Mouse (Mus musculus): Measurements from ENCODE around the gene Gm10401. TPM values are rescaled to one million over a fixed set of nuclear protein-coding genes. Genes with fewer than 3 reads are reported as not detected.

Gene Gm10401
- total RNA-seq, 1 experiment = 5.8 TPM

- peaks cover 18% of the 10 kb centered on the region; the same call in 1 of the 2 replicates for H3K36me3 ChIP-seq (ENCODE audit: control insufficient read depth, insufficient read depth, low read length, poor library complexity, severe bottlenecking)
- TF ChIP-seq MAFK (IDR thresholded peaks at IDR 0.05; ENCODE audit: insufficient read depth, low read depth, low read length) (no peak), ZNF384 (IDR thresholded peaks at IDR 0.05; ENCODE audit: low read depth, low read length) (no peak), ZC3H11A (IDR thresholded peaks at IDR 0.05; ENCODE audit: borderline replicate concordance, low read depth, low read length) (no peak), HCFC1 (IDR thresholded peaks at IDR 0.05; ENCODE audit: borderline replicate concordance, insufficient read depth, low read length) (no peak), CHD2 (IDR thresholded peaks at IDR 0.05; ENCODE audit: low read depth, low read length) (no peak)
- no peaks in the 10 kb centered on the region for H3K9me3 ChIP-seq (ENCODE audit: control insufficient read depth, insufficient read depth, low read depth, low read length)
- no peak overlapping the region for H3K27ac ChIP-seq (ENCODE audit: insufficient read depth, low read depth, low read length, poor library complexity, severe bottlenecking)
- H3K4me3 ChIP-seq (ENCODE audit: insufficient read depth in 1 of 2, low read depth in 1 of 2, low read length in 2 of 2, poor library complexity in 1 of 2, severe bottlenecking in 1 of 2) = no peak overlapping the region
- in situ Hi-C loops (cut with MboI; ENCODE audit: low sequenced_read_pairs in 2 of 2, unreplicated experiment in 2 of 2) = no loop called here
- H3K4me1 ChIP-seq (ENCODE audit: control insufficient read depth in 2 of 2, insufficient read depth in 2 of 2, low read length in 2 of 2, poor library complexity in 1 of 2) = peaks cover under 1 to 4% of the 10 kb centered on the region in 2 experiments; a peak in 2 of 4 replicates
- no peak overlapping the region for H3K9ac ChIP-seq (ENCODE audit: insufficient read depth, low read depth, low read length, poor library complexity, severe bottlenecking)
- no peak for DNase-seq (ENCODE audit: low read depth, low spot score)
Measured at GRCm38 (mm10) chr5:115132465-115132864, 34.4 kb upstream of the Gm10401 start.

GRCm38 (mm10) chr5:115129328-115129727 lies 31.2 kb upstream of the Gm10401 start:
- in situ Hi-C loops (cut with MboI; ENCODE audit: low sequenced_read_pairs in 2 of 2, unreplicated experiment in 2 of 2) = no loop called here
- peaks cover 41% of the 10 kb centered on the region; the same call in 1 of the 2 replicates for H3K36me3 ChIP-seq (ENCODE audit: control insufficient read depth, insufficient read depth, low read length, poor library complexity, severe bottlenecking)

GRCm38 (mm10) chr5:115127421-115128179 lies 29.5 kb upstream of the Gm10401 start:
- Histone ChIP-seq H3K27ac (ENCODE audit: insufficient read depth, low read depth, low read length, poor library complexity, severe bottlenecking) (no peak overlapping the region), H3K9me3 (ENCODE audit: control insufficient read depth, insufficient read depth, low read depth, low read length) (no peaks in the 10 kb centered on the region), H3K36me3 (ENCODE audit: control insufficient read depth, insufficient read depth, low read length, poor library complexity, severe bottlenecking) (peaks cover 47% of the 10 kb centered on the region), H3K4me3 (ENCODE audit: insufficient read depth in 1 of 2, low read depth in 1 of 2, low read length in 2 of 2, poor library complexity in 1 of 2, severe bottlenecking in 1 of 2) (no peak overlapping the region), H3K4me1 (ENCODE audit: control insufficient read depth in 2 of 2, insufficient read depth in 2 of 2, low read length in 2 of 2, poor library complexity in 1 of 2) (peaks cover 1 to 3% of the 10 kb centered on the region in 2 experiments; a peak in 1 of 4 replicates), H3K9ac (ENCODE audit: insufficient read depth, low read depth, low read length, poor library complexity, severe bottlenecking) (no peak overlapping the region; the same call in 1 of the 2 replicates)
- DNase-seq (ENCODE audit: low read depth, low spot score) = no peak
- in situ Hi-C loops (cut with MboI; ENCODE audit: low sequenced_read_pairs in 2 of 2, unreplicated experiment in 2 of 2) = no loop called here
- TF ChIP-seq MAFK (IDR thresholded peaks at IDR 0.05; ENCODE audit: insufficient read depth, low read depth, low read length) (no peak), CHD2 (IDR thresholded peaks at IDR 0.05; ENCODE audit: low read depth, low read length) (no peak), ZC3H11A (IDR thresholded peaks at IDR 0.05; ENCODE audit: borderline replicate concordance, low read depth, low read length) (no peak), ZNF384 (IDR thresholded peaks at IDR 0.05; ENCODE audit: low read depth, low read length) (no peak), HCFC1 (IDR thresholded peaks at IDR 0.05; ENCODE audit: borderline replicate concordance, insufficient read depth, low read length) (no peak)

More at GRCm38 (mm10) chr5:115129328-115129727, 31.2 kb upstream of the Gm10401 start:
- H3K27ac ChIP-seq (ENCODE audit: insufficient read depth, low read depth, low read length, poor library complexity, severe bottlenecking) = no peak overlapping the region
- H3K4me3 ChIP-seq (ENCODE audit: insufficient read depth in 1 of 2, low read depth in 1 of 2, low read length in 2 of 2, poor library complexity in 1 of 2, severe bottlenecking in 1 of 2) = no peak overlapping the region
- H3K4me1 ChIP-seq (ENCODE audit: control insufficient read depth in 2 of 2, insufficient read depth in 2 of 2, low read length in 2 of 2, poor library complexity in 1 of 2) = peaks cover 1 to 6% of the 10 kb centered on the region in 2 experiments; a peak in 2 of 4 replicates
- H3K9ac ChIP-seq (ENCODE audit: insufficient read depth, low read depth, low read length, poor library complexity, severe bottlenecking) = no peak overlapping the region
- no peak for DNase-seq (ENCODE audit: low read depth, low spot score)
- H3K9me3 ChIP-seq (ENCODE audit: control insufficient read depth, insufficient read depth, low read depth, low read length) = no peaks in the 10 kb centered on the region
- TF ChIP-seq CHD2 (IDR thresholded peaks at IDR 0.05; ENCODE audit: low read depth, low read length) = no peak
- TF ChIP-seq ZNF384 (IDR thresholded peaks at IDR 0.05; ENCODE audit: low read depth, low read length) = no peak
- no peak for TF ChIP-seq ZC3H11A (IDR thresholded peaks at IDR 0.05; ENCODE audit: borderline replicate concordance, low read depth, low read length)
- no peak for TF ChIP-seq HCFC1 (IDR thresholded peaks at IDR 0.05; ENCODE audit: borderline replicate concordance, insufficient read depth, low read length)
- no peak for TF ChIP-seq MAFK (IDR thresholded peaks at IDR 0.05; ENCODE audit: insufficient read depth, low read depth, low read length)

GRCm38 (mm10) chr5:115126578-115127312 lies 28.6 kb upstream of the Gm10401 start:
- no peak for DNase-seq (ENCODE audit: low read depth, low spot score)
- H3K36me3 ChIP-seq (ENCODE audit: control insufficient read depth, insufficient read depth, low read length, poor library complexity, severe bottlenecking) = peaks cover 47% of the 10 kb centered on the region
- no peak overlapping the region; the same call in 1 of the 2 replicates for H3K9ac ChIP-seq (ENCODE audit: insufficient read depth, low read depth, low read length, poor library complexity, severe bottlenecking)
- H3K4me3 ChIP-seq (ENCODE audit: insufficient read depth in 1 of 2, low read depth in 1 of 2, low read length in 2 of 2, poor library complexity in 1 of 2, severe bottlenecking in 1 of 2) = no peak overlapping the region
- TF ChIP-seq CHD2 (IDR thresholded peaks at IDR 0.05; ENCODE audit: low read depth, low read length) = no peak
- no peak for TF ChIP-seq HCFC1 (IDR thresholded peaks at IDR 0.05; ENCODE audit: borderline replicate concordance, insufficient read depth, low read length)
- no peak for TF ChIP-seq MAFK (IDR thresholded peaks at IDR 0.05; ENCODE audit: insufficient read depth, low read depth, low read length)
- no peak for TF ChIP-seq ZC3H11A (IDR thresholded peaks at IDR 0.05; ENCODE audit: borderline replicate concordance, low read depth, low read length)
- TF ChIP-seq ZNF384 (IDR thresholded peaks at IDR 0.05; ENCODE audit: low read depth, low read length) = no peak
- H3K27ac ChIP-seq (ENCODE audit: insufficient read depth, low read depth, low read length, poor library complexity, severe bottlenecking) = no peak overlapping the region
- H3K4me1 ChIP-seq (ENCODE audit: control insufficient read depth in 2 of 2, insufficient read depth in 2 of 2, low read length in 2 of 2, poor library complexity in 1 of 2) = peaks cover 1 to 3% of the 10 kb centered on the region in 2 experiments; a peak in 1 of 4 replicates
- in situ Hi-C loops (cut with MboI; ENCODE audit: low sequenced_read_pairs in 2 of 2, unreplicated experiment in 2 of 2) = no loop called here
- H3K9me3 ChIP-seq (ENCODE audit: control insufficient read depth, insufficient read depth, low read depth, low read length) = no peaks in the 10 kb centered on the region

All from ES-E14 (cell line).